Mouse (Mus musculus) hindbrain, embryonic 14.5 days (tissue): Measurements from ENCODE around the gene Adss. TPM values are rescaled to one million over a fixed set of nuclear protein-coding genes. Genes with fewer than 3 reads are reported as not detected.

Source experiments
- ATAC-seq: fragments of 200-750 bp; cut with Nextera tagmentation; 2 replicates; pipeline ENCODE4 v1.8.0; 2017; ENCODE audit warnings: moderate number of reproducible peaks, mild to moderate bottlenecking, moderate TSS enrichment, moderate library complexity; ENCODE audit not compliant: low FRiP score
- DNase-seq: peaks from one replicate; pipeline ENCODE4 v3.0.0-alpha.2; 2015; ENCODE audit warnings: low spot score
- H3K27ac ChIP-seq: fragments of 300-500 bp; sonication (generic); 2 replicates; pipeline ENCODE4 v1.5.1; 2014; ENCODE audit warnings: mild to moderate bottlenecking, moderate library complexity
- H3K27me3 ChIP-seq: fragments of 300-500 bp; sonication (generic); 2 replicates; pipeline ENCODE4 v1.6.1; 2014; ENCODE audit warnings: mild to moderate bottlenecking, low read length, mixed read lengths; ENCODE audit not compliant: control insufficient read depth, insufficient read depth
- H3K36me3 ChIP-seq: fragments of 300-500 bp; sonication (generic); replicated peaks from 2 replicates; pipeline ENCODE4 v1.6.1; 2014; ENCODE audit not compliant: control insufficient read depth, insufficient read depth
- H3K4me1 ChIP-seq: fragments of 300-500 bp; sonication (generic); replicated peaks from 2 replicates; pipeline ENCODE4 v1.6.1; 2014; ENCODE audit warnings: antibody characterized with exemption, low read length, mixed read lengths; ENCODE audit not compliant: control insufficient read depth, insufficient read depth
- H3K4me2 ChIP-seq: fragments of 300-500 bp; sonication (generic); replicated peaks from 2 replicates; pipeline ENCODE4 v1.6.1; 2014; ENCODE audit warnings: mild to moderate bottlenecking, moderate library complexity
- H3K4me3 ChIP-seq: fragments of 300-500 bp; sonication (generic); replicated peaks from 2 replicates; pipeline ENCODE4 v1.5.1; 2014; ENCODE audit warnings: mild to moderate bottlenecking, low read length
- H3K9ac ChIP-seq: fragments of 300-500 bp; sonication (generic); 2 replicates; pipeline ENCODE4 v1.6.1; 2014
- H3K9me3 ChIP-seq: fragments of 300-500 bp; sonication (generic); 2 replicates; pipeline ENCODE4 v1.6.1; 2016; ENCODE audit warnings: low read length; ENCODE audit not compliant: control insufficient read depth
- WGBS: fragments of 180-500 bp; shearing (Covaris S2); extraction: QIAGEN DNeasy Blood & Tissue Kit; methylation state at CpG from one replicate; pipeline ENCODE4 v1.1.7; 2014; 5-methylcytosine and 5-hydroxymethylcytosine counted together
- polyA plus RNA-seq: library from polyadenylated mRNA; unstranded; fragments of >200 nt; fragmentation: Nextera tagmentation; extraction: Ambion mirVana; gene quantifications from 2 replicates; pipeline ENCODE4 v1.2.1, GENCODE M21; 2014

Adss gene
- polyA plus RNA-seq, 1 experiment from 2014 or later: 57.3 TPM

GRCm38 (mm10) chr1:177777397-177777796, 18.9 kb downstream of the Adss start:
- no peak overlapping the region for H3K4me2 ChIP-seq
- 94% methylated on average over 2 of the region's 2 CpGs for WGBS
- DNase-seq (no peak), ATAC-seq (no peak)
- H3K9ac ChIP-seq: no peak overlapping the region
- no peaks in the 10 kb centered on the region for H3K27me3 ChIP-seq
- peaks cover 55% of the 10 kb centered on the region for H3K36me3 ChIP-seq
- H3K4me3 ChIP-seq: no peak overlapping the region
- no peak overlapping the region for H3K27ac ChIP-seq
- H3K9me3 ChIP-seq: no peaks in the 10 kb centered on the region
- no peaks in the 10 kb centered on the region for H3K4me1 ChIP-seq

- no peak overlapping the region for H3K4me2 ChIP-seq
- H3K27me3 ChIP-seq: no peaks in the 10 kb centered on the region
- no peaks in the 10 kb centered on the region for H3K4me1 ChIP-seq
- ATAC-seq (no peak), DNase-seq (no peak)
- no peak overlapping the region for H3K27ac ChIP-seq
- H3K36me3 ChIP-seq: peaks cover 67% of the 10 kb centered on the region
- H3K9me3 ChIP-seq: no peaks in the 10 kb centered on the region
- H3K4me3 ChIP-seq: no peak overlapping the region
- H3K9ac ChIP-seq: no peak overlapping the region
Observed at GRCm38 (mm10) chr1:177768931-177769330, 27.4 kb downstream of the Adss start.

GRCm38 (mm10) chr1:177757249-177757648, 39.1 kb downstream of the Adss start:
- 92% methylated on average over 5 of the region's 5 CpGs for WGBS
- no peak overlapping the region for H3K9ac ChIP-seq
- no peaks in the 10 kb centered on the region for H3K36me3 ChIP-seq
- no peak overlapping the region for H3K4me2 ChIP-seq
- no peak overlapping the region for H3K4me3 ChIP-seq
- no peaks in the 10 kb centered on the region for H3K27me3 ChIP-seq
- ATAC-seq: no peak
- no peaks in the 10 kb centered on the region for H3K4me1 ChIP-seq
- no peak overlapping the region for H3K27ac ChIP-seq
- H3K9me3 ChIP-seq: no peaks in the 10 kb centered on the region
- DNase-seq: no peak

GRCm38 (mm10) chr1:177753496-177753895, 42.8 kb downstream of the Adss start:
- 47% methylated on average over 1 of the region's 1 CpGs for WGBS
- Histone ChIP-seq H3K36me3 (no peaks in the 10 kb centered on the region), H3K9ac (no peak overlapping the region), H3K4me3 (no peak overlapping the region), H3K4me2 (no peak overlapping the region), H3K9me3 (peaks cover 23% of the 10 kb centered on the region), H3K4me1 (no peaks in the 10 kb centered on the region), H3K27ac (no peak overlapping the region), H3K27me3 (no peaks in the 10 kb centered on the region)
- DNase-seq: no peak
- ATAC-seq: no peak

- WGBS: 96% methylated on average over 6 of the region's 6 CpGs
- DNase-seq: no peak
Observed at GRCm38 (mm10) chr1:177747869-177748540, 48.3 kb downstream of the Adss start.

GRCm38 (mm10) chr1:177744521-177745325, 51.6 kb downstream of the Adss start:
- Histone ChIP-seq H3K9me3 (peaks cover 10% of the 10 kb centered on the region; the same call in 1 of the 2 replicates), H3K9ac (no peak overlapping the region), H3K27me3 (no peaks in the 10 kb centered on the region), H3K4me2 (no peak overlapping the region), H3K27ac (no peak overlapping the region), H3K4me1 (no peaks in the 10 kb centered on the region), H3K4me3 (no peak overlapping the region), H3K36me3 (no peaks in the 10 kb centered on the region)
- ATAC-seq (no peak), DNase-seq (no peak)
- WGBS: 86% methylated on average over 7 of the region's 7 CpGs

More at GRCm38 (mm10) chr1:177747869-177748540, 48.3 kb downstream of the Adss start:
- no peak overlapping the region for H3K9ac ChIP-seq
- no peaks in the 10 kb centered on the region for H3K4me1 ChIP-seq
- H3K27ac ChIP-seq: no peak overlapping the region
- no peak for ATAC-seq
- peaks cover 23% of the 10 kb centered on the region for H3K9me3 ChIP-seq
- H3K4me2 ChIP-seq: no peak overlapping the region
- no peaks in the 10 kb centered on the region for H3K36me3 ChIP-seq
- no peaks in the 10 kb centered on the region for H3K27me3 ChIP-seq
- H3K4me3 ChIP-seq: no peak overlapping the region

DNA sequence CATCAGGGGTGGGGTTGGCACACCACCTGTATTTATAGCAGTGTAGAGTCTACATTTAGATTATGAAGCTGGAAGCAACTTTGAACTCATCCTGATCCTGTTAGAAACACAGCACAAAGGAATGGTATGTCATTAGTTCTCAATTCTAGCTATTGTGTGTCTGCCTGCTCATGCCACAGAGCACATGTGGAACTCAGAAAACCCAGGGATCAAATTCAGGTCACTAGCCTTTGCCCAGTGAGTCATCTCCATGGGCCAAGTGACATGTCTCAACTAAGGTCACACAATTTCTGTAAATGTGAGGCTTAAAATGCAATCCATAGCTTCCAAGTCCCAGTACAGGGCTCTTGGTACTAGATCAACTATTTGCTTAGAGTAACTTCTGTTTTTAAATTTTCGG, 54.2 kb downstream of the Adss start:
- no peaks in the 10 kb centered on the region for H3K27me3 ChIP-seq
- 78% methylated on average over 1 of the region's 1 CpGs for WGBS
- H3K4me3 ChIP-seq: no peak overlapping the region
- no peak overlapping the region for H3K27ac ChIP-seq
- H3K9ac ChIP-seq: no peak overlapping the region
- no peaks in the 10 kb centered on the region for H3K9me3 ChIP-seq
- H3K4me1 ChIP-seq: no peaks in the 10 kb centered on the region
- H3K4me2 ChIP-seq: no peak overlapping the region
- DNase-seq (no peak), ATAC-seq (no peak)
- no peaks in the 10 kb centered on the region for H3K36me3 ChIP-seq

GRCm38 (mm10) chr1:177740707-177741106, 55.6 kb downstream of the Adss start:
- no peak overlapping the region for H3K4me3 ChIP-seq
- no peak for ATAC-seq
- no peak overlapping the region for H3K4me2 ChIP-seq
- no peaks in the 10 kb centered on the region for H3K27me3 ChIP-seq
- no peaks in the 10 kb centered on the region for H3K9me3 ChIP-seq
- no peaks in the 10 kb centered on the region for H3K4me1 ChIP-seq
- H3K9ac ChIP-seq: no peak overlapping the region
- no peaks in the 10 kb centered on the region for H3K36me3 ChIP-seq
- no peak overlapping the region for H3K27ac ChIP-seq
- no peak for DNase-seq
- WGBS: 85% methylated on average over 1 of the region's 1 CpGs

GRCm38 (mm10) chr1:177737505-177738105, 58.7 kb downstream of the Adss start:
- Histone ChIP-seq H3K9ac (no peak overlapping the region), H3K9me3 (no peaks in the 10 kb centered on the region), H3K4me3 (no peak overlapping the region), H3K36me3 (no peaks in the 10 kb centered on the region), H3K27ac (no peak overlapping the region), H3K27me3 (no peaks in the 10 kb centered on the region), H3K4me2 (no peak overlapping the region), H3K4me1 (no peaks in the 10 kb centered on the region)
- DNase-seq (no peak), ATAC-seq (no peak)
- WGBS: 66% methylated on average over 6 of the region's 6 CpGs
